Mouse (Mus musculus) left cerebral cortex, postnatal 14 days (tissue): ENCODE measurements around the gene Naif1. TPM values are rescaled to one million over a fixed set of nuclear protein-coding genes. Genes with fewer than 3 reads are reported as not detected.
"Not testable (repeated sequence)": the region's sequence is repeated elsewhere in the genome, so short reads cannot be mapped to it uniquely, and the experiment has no call there.

Source experiments
- DNase-seq, 2 experiments: peaks; one replicate each; pipeline ENCODE4 v3.0.0; 2021 to 2022; ENCODE audit warnings: low spot score in 2 of 2, mixed read lengths in 1 of 2
- intact Hi-C: fragments of 180-260 bp; cut with DNase I; formaldehyde crosslinking; loops from one replicate; pipeline ENCODE4 v1.15.1; 2025
- total RNA-seq, 2 experiments: library from RNA; stranded (reverse); gene quantifications; 2 replicates each; pipeline ENCODE4 v1.2.3; 2021

Gene Naif1
- total RNA-seq, 2 experiments from 2014 or later, result 4.0 to 4.1 TPM

DNA sequence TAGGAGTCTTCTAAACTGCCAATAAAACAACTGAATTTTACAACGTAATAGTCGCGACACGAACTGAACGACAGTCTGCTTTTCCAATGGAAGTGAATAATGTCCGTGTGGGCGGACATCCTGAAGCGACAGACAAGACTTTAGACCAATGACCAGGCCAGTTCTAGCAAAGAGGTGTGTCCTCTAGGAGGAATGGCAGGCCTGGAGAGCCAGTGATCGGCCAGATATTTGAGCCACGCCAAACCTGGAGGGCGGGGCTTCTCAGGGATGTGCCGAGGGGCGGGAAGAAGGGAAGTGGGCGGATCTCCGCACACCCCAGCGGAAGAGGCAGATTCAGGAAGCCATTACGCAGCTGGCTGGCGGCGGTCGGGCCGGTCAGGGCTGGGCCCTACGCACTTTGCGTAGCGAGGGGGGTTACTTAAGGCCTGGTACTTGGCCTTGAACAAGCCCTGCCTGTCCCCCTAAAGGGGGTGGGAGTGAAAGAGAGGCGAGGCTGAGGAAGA is 1.7 kb downstream of the Naif1 start:
- DNase-seq, result peak; percentile 99 to 100
- intact Hi-C loops, result no loop called here

GRCm38 (mm10) chr2:32452441-32452971 is 2.2 kb downstream of the Naif1 start:
- intact Hi-C loops, result no loop called here
- peak in 1 of 2 experiments; percentile 29 for DNase-seq

DNA sequence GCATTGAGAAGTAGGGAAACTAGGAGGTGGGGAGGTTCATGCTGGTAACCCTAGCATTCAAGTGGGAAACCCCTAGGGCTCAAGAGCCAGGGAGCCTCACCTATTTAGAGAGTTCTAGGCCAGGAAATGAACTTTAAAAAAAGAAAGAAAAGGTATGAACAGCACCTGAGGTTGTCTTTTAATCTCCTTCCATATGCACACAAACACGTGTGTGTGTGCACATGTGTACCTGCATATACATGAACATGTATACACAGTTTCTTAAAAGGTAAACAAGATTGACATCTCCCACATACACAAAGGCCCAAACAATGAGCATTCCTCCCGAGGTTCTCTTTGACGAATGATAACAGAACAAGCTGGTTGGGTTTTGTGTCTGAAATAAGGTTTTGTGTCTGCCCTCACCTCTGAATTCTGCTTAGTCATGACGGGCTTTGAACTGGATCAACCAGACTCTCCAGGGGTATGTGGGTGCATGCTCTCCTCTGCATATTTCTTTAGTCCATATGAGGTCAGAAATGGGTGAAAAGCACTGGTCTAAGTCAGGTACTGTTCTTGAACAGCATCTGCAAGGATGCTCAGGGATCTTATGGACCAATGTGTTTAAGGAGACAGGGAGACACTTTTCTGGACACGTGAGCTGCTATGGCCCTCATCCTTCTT is 3.5 kb downstream of the Naif1 start:
- no peak for DNase-seq

GRCm38 (mm10) chr2:32454633-32455032 is 4.4 kb downstream of the Naif1 start:
- intact Hi-C loops, result no loop called here
- no peak for DNase-seq

More for the DNA sequence above, 3.5 kb downstream of the Naif1 start:
- intact Hi-C loops, result no loop called here

- intact Hi-C loops, result no loop called here
- DNase-seq, result no peak
Observed at GRCm38 (mm10) chr2:32455101-32455500, 4.8 kb downstream of the Naif1 start.

- intact Hi-C loops, result no loop called here
- no peak for DNase-seq
Observed at GRCm38 (mm10) chr2:32458300-32458699, 8.0 kb downstream of the Naif1 start.

DNA sequence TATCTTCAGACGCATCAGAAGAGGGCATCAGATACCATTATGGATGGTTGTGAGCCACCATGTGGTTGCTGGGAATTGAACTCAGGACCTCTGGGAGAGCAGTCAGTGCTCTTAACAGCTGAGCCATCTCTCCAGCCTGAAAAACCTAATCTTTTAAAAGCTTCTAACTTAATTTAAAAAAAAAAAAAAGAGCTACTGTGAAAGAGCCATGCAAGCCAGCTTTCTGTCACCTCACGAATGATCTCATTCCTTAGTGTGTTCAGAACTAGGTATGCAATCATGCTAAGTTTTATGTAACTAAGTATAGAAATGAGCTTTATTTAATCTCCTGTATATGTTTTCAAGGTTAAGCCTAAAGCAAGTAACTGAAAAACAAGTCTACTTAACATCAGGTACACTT is 9.4 kb downstream of the Naif1 start:
- intact Hi-C loops, result no loop called here
- DNase-seq, result no peak

DNA sequence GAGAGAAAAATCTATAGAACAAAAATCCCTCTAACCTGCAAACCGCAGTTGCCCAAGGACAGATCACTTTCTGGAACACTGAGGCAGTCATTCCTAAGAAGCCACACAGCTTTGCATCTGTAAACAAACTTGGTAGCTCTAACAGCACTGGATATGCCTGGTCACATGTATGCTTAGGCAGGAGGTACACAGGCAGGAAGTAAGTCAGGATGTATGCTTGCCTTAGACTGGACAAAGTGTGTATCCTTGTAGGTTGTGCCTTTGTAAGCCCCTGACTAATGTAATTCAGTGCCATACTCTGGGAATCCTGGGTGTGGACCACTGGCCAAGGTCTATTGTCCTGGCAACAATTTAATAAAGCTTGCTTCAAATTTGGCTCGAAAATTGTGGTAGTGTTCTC is 13.5 kb downstream of the Naif1 start:
- intact Hi-C loops, result no loop called here
- no peak for DNase-seq

GRCm38 (mm10) chr2:32464212-32464891 is 14.1 kb downstream of the Naif1 start:
- intact Hi-C loops, result no loop called here
- DNase-seq, result no peak

- intact Hi-C loops, result no loop called here
Observed at GRCm38 (mm10) chr2:32471001-32471680, 20.9 kb downstream of the Naif1 start.

DNA sequence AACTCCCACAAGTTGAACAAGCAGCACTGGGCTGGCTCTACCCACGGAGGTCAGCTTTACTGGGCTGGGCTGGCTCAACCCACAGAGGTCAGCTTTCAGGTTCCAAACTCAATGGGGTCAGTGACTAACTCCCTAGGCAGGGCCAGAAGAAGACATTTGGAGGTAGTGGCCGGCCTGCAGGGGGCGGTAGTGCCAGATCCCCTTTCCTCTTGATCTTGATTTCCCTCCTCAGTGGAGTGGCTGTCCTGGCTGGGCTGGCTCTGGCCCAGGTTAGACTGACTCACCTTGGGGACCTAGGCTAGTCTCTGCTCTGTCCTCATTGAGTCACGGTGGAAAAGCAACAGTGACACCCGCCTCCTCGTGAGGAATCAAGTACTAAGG is 21.4 kb downstream of the Naif1 start:
- intact Hi-C loops, result no loop called here

More at GRCm38 (mm10) chr2:32471001-32471680, 20.9 kb downstream of the Naif1 start:
- DNase-seq, result no peak

GRCm38 (mm10) chr2:32475361-32475760 is 25.1 kb downstream of the Naif1 start:
- DNase-seq, intact Hi-C loops: not testable (repeated sequence)

More for the DNA sequence above, 21.4 kb downstream of the Naif1 start:
- DNase-seq, result no peak

- no peak for DNase-seq
- intact Hi-C loops, result no loop called here
Observed at GRCm38 (mm10) chr2:32482351-32482750, 32.1 kb downstream of the Naif1 start.

DNA sequence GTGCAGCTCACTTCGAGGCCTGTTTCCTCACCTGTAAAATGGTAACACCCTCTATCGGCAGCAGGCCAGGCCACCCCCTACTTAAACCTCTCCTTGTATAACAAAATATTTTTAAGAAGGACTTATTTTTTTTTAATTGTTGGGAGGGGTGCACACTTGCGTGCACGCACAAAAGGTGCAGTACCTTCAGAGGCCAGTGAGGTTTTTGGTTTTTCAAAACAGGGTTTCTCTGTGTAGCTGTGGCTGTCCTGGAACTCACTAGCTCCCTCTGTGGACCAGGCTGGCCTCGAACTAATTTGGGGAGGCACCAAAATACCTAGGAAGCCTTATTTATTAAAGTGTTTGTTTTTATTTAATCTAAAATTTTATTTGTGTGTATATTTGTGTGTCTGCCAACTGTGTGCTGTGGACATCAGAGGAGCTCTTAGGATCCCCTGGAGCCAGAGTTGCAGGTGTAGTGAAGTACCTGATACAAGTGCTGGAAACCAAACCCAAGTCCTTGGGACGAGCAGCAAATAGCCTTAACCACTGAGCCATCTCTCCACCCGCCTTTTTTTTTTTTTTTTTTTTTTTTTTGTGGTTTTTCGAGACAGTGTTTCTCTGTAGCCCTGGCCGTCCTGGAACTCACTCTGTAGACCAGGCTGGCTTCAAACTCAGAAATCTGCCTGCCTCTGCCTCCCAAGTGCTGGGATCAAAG is 33.1 kb downstream of the Naif1 start:
- intact Hi-C loops, result no loop called here

DNA sequence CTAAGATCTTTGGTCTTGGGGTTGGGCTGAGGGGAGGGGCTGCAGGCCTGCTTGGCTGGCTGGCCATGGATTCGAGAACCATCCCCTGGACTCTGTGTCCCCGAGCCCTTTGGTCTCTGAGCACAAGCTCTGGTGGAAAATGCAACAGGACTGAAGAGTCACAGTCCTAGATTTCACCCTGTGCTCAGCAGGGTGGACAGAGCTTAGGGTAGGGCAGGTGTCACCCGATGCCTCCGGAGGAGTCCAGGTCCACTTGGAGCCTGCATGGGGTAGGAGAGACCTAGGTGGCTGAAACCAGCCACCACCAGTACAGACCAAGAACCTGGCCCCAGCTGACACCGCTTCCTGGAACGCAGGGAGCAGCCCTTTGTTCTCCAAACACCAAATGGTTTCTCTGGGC is 34.7 kb downstream of the Naif1 start:
- intact Hi-C loops, result no loop called here
- no peak for DNase-seq

More for the DNA sequence above, 33.1 kb downstream of the Naif1 start:
- peak in 1 of 2 experiments; percentile 31 for DNase-seq

- intact Hi-C loops, result no loop called here
- DNase-seq, result no peak
Observed at GRCm38 (mm10) chr2:32485751-32486150, 35.5 kb downstream of the Naif1 start.

DNA sequence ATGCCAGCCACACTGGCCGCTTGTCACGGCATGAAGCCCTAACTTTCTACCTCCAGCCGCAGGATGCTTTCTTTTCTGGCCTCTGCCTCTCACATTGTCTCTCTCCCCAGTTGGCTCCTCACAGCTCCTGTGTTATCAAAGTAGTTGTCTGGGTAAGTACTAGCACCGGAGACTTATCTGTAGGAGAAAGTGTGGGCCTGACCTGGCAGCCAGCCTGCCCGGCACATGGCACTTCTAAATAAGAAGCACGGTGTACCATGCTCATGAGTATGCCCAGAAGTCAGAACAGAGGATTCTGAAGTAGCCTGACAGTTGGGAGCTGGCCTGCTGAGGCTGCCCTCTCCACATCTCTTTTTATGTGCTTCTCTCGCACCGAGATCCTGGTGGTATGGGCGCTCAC is 35.9 kb downstream of the Naif1 start:
- intact Hi-C loops, result no loop called here
- DNase-seq, result no peak

- intact Hi-C loops, result loop anchor here (1.0 kb wide), 2 partner anchors 79 to 83 kb away; no protein-coding TSS in a partner anchor
- peak; percentile 96 to 97 for DNase-seq
Observed at GRCm38 (mm10) chr2:32487124-32487623, 36.9 kb downstream of the Naif1 start.

DNA sequence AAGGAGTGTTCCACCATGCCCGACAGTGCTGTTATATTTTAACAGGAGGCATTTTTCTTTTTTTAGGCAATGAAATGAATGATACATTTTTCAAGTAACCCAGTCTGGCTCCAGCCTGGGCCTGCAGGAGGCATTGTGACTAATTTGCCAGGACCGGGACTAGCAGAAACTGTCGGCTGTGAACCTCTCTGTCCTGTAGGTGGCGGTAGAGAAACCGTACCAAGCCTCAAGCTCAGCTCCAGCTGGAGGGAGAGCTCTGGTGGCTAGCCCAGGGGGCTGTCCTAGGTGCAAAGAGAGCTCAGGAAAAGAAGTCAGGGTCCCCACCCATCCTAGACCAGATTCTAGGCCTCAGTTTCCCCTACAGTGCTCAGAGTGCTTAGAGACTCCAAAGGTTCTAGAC is 38.4 kb downstream of the Naif1 start:
- intact Hi-C loops, result no loop called here
- peak; percentile 87 to 94 for DNase-seq
